In the genomic region with DNA sequence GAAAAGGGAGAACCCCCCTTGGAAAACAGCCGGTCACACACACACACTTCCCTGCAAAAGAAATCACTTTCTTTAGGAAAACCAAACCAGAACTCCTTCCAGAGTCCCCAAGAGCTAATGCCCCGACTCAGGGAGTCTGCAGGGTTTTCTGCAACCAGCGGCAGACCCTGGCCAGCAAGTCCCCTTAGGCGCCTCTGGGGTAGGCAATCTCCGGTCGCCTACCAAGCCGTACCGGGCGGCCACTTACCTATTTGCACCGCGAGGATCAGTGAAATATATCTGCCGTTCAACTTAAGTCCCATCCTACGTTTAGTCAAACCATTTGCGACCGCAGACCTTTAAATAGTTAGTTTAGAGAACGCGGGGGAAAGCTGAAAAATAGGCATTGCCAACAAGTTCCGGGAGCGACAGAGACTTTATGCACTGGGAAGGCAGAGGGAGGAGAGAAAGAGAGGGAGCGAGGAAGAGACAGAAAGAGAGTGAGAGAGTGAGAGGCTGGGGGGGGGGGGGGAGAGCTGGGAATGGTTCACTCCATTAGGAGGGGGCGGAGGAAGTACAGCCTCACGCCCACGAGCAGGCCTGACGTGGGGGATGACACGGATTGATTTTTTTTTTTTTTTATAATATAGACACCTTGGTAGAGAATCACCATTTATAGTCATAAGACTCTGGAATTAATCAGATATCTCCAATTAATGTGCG, we compare ENCODE assay signal across 7 mouse cellular contexts. TPM values are rescaled to one million over a fixed set of nuclear protein-coding genes. Genes with fewer than 3 reads are reported as not detected.
DNase-seq lines count a peak whose midpoint lies in the region; ATAC-seq and TF ChIP-seq lines count a peak whose summit lies in the region.

No protein-coding gene starts in this region.

- peak overlapping the region; percentile 66; the same call in 1 of the 2 replicates for H3K4me2 ChIP-seq in lung, embryonic 14.5 days
- H3K4me2 ChIP-seq in hindbrain, embryonic 11.5 days (replicated peaks; ENCODE audit: low read depth, low read length), result peak overlapping the region; percentile 74
- H3K4me2 ChIP-seq in stomach, embryonic 16.5 days (ENCODE audit: low read depth, low read length), result peak overlapping the region; percentile 74

- H3K4me3 ChIP-seq in lung, embryonic 14.5 days (ENCODE audit: low read depth, low read length), result peak overlapping the region; percentile 43; the same call in 1 of the 2 replicates
- H3K4me3 ChIP-seq in hindbrain, embryonic 11.5 days (ENCODE audit: low read depth, low read length), result peak overlapping the region; percentile 41
- peak overlapping the region; percentile 58 for H3K4me3 ChIP-seq in midbrain, embryonic 10.5 days
- peak overlapping the region; percentile 49 for H3K4me3 ChIP-seq in stomach, embryonic 16.5 days (replicated peaks; ENCODE audit: low read length)

- no peaks in the 10 kb centered on the region for H3K36me3 ChIP-seq in lung, embryonic 14.5 days (ENCODE audit: insufficient read depth)
- no peaks in the 10 kb centered on the region for H3K36me3 ChIP-seq in hindbrain, embryonic 11.5 days (ENCODE audit: control insufficient read depth, insufficient read depth, low read length)
- no peaks in the 10 kb centered on the region for H3K36me3 ChIP-seq in midbrain, embryonic 10.5 days
- H3K36me3 ChIP-seq in stomach, embryonic 16.5 days (ENCODE audit: control insufficient read depth, insufficient read depth, low read length), result no peaks in the 10 kb centered on the region

- no peak overlapping the region for H3K9ac ChIP-seq in lung, embryonic 14.5 days
- peak overlapping the region; percentile 63 for H3K9ac ChIP-seq in hindbrain, embryonic 11.5 days (ENCODE audit: low read depth, low read length)
- H3K9ac ChIP-seq in stomach, embryonic 16.5 days (ENCODE audit: low read length), result no peak overlapping the region

- WGBS in lung, embryonic 14.5 days, result under 1% methylated on average over 26 of the region's 26 CpGs
- WGBS in hindbrain, embryonic 11.5 days, result under 1% methylated on average over 25 of the region's 26 CpGs
- WGBS in midbrain, embryonic 10.5 days, result under 1% methylated on average over 26 of the region's 26 CpGs
- WGBS in stomach, embryonic 16.5 days, result 2% methylated on average over 26 of the region's 26 CpGs

- H3K27ac ChIP-seq in lung, embryonic 14.5 days (ENCODE audit: low read depth), result no peak overlapping the region
- peak overlapping the region; percentile 84 for H3K27ac ChIP-seq in hindbrain, embryonic 11.5 days (ENCODE audit: low read depth, low read length)
- H3K27ac ChIP-seq in midbrain, embryonic 10.5 days (replicated peaks), result peak overlapping the region; percentile 82
- H3K27ac ChIP-seq in stomach, embryonic 16.5 days (ENCODE audit: low read length), result no peak overlapping the region

- DNase-seq in lung, embryonic 14.5 days, result peak; percentile 37
- no peak for DNase-seq in lung, postnatal 14 days
- DNase-seq in cerebellum, postnatal 10 days, result peak; percentile 75
- DNase-seq in hindbrain, embryonic 11.5 days (ENCODE audit: low spot score), result peak; percentile 72
- DNase-seq in midbrain, embryonic 10.5 days (ENCODE audit: low spot score), result peak; percentile 61
- no peak for DNase-seq in kidney, adult 18-20 months

- H3K4me1 ChIP-seq in lung, embryonic 14.5 days (ENCODE audit: insufficient read depth), result 0 out of 2 replicates have a peak, but pooled peaks cover 3% of the 10 kb centered on the region
- H3K4me1 ChIP-seq in hindbrain, embryonic 11.5 days (replicated peaks; ENCODE audit: control insufficient read depth, insufficient read depth, low read length), result 0 out of 2 replicates have a peak, but pooled peaks cover 2% of the 10 kb centered on the region
- peaks cover 47% of the 10 kb centered on the region for H3K4me1 ChIP-seq in midbrain, embryonic 10.5 days
- H3K4me1 ChIP-seq in stomach, embryonic 16.5 days (ENCODE audit: control insufficient read depth, insufficient read depth, low read length), result peaks cover 14% of the 10 kb centered on the region

- no peaks in the 10 kb centered on the region for H3K9me3 ChIP-seq in lung, embryonic 14.5 days (ENCODE audit: low read depth, low read length)
- H3K9me3 ChIP-seq in hindbrain, embryonic 11.5 days (ENCODE audit: control insufficient read depth, low read length), result no peaks in the 10 kb centered on the region
- no peaks in the 10 kb centered on the region for H3K9me3 ChIP-seq in midbrain, embryonic 10.5 days (replicated peaks)
- no peaks in the 10 kb centered on the region for H3K9me3 ChIP-seq in stomach, embryonic 16.5 days (replicated peaks; ENCODE audit: control insufficient read depth, low read length)

- no peak for TF ChIP-seq CTCF in lung, embryonic 14.5 days (IDR thresholded peaks at IDR 0.05; ENCODE audit: low read depth)

- H3K27me3 ChIP-seq in lung, embryonic 14.5 days (ENCODE audit: insufficient read depth, low read length), result peaks cover 76% of the 10 kb centered on the region
- H3K27me3 ChIP-seq in hindbrain, embryonic 11.5 days (ENCODE audit: control insufficient read depth, insufficient read depth, low read length), result peaks cover 43% of the 10 kb centered on the region
- H3K27me3 ChIP-seq in midbrain, embryonic 10.5 days (ENCODE audit: low read depth, poor library complexity, severe bottlenecking), result peaks cover 89% of the 10 kb centered on the region
- peaks cover 60% of the 10 kb centered on the region for H3K27me3 ChIP-seq in stomach, embryonic 16.5 days (ENCODE audit: control insufficient read depth, insufficient read depth, low read length)

- ATAC-seq in lung, embryonic 14.5 days (ENCODE audit: insufficient read depth), result no peak
- ATAC-seq in hindbrain, embryonic 11.5 days (ENCODE audit: low FRiP score), result no peak
- no peak for ATAC-seq in stomach, embryonic 16.5 days (ENCODE audit: insufficient read depth, low FRiP score)

RNA-seq across cellular contexts. Expression of a gene that starts 0.8 kb away (rescaled TPM):
- 0.12 and 0.42 TPM in 2 replicates for polyA plus RNA-seq in lung, embryonic 14.5 days (2014; fragmentation: Nextera tagmentation; extraction: Ambion mirVana)
- 39.5 and 44.5 TPM in 2 replicates for polyA plus RNA-seq in hindbrain, embryonic 11.5 days (2014; fragmentation: Nextera tagmentation; extraction: Ambion mirVana)
- polyA plus RNA-seq in midbrain, embryonic 10.5 days (2016; fragmentation: Nextera tagmentation; extraction: Ambion mirVana), result 13.7 and 23.4 TPM in 2 replicates
- polyA plus RNA-seq in stomach, embryonic 16.5 days (2015; fragmentation: Nextera tagmentation; extraction: Ambion mirVana), result 9.0 and 10.4 TPM in 2 replicates

Comparison
In these comparisons a context has a peak if more than half of its experiments do, and no peak if none do; other contexts are left out.
1. DNase-seq: peak in lung, embryonic 14.5 days (single experiment), cerebellum, postnatal 10 days (2 of 2), hindbrain, embryonic 11.5 days (single experiment) and midbrain, embryonic 10.5 days (single experiment); none in lung, postnatal 14 days (single experiment) and kidney, adult 18-20 months (single experiment).
2. H3K27ac ChIP-seq: peak in hindbrain, embryonic 11.5 days (single experiment) and midbrain, embryonic 10.5 days (single experiment); none in lung, embryonic 14.5 days (single experiment) and stomach, embryonic 16.5 days (single experiment).
3. Peak in every context shown above with its lines, with median percentiles within 50 percentile points of each other: H3K4me2 ChIP-seq and H3K4me3 ChIP-seq.